Mouse (Mus musculus) WW6 (cell line): ENCODE measurements around the gene Ankrd63.
"Not testable (repeated sequence)": the region's sequence is repeated elsewhere in the genome, so short reads cannot be mapped to it uniquely, and the experiment has no call there.

Experiments used
- DNase-seq: peaks from one replicate; pipeline ENCODE4 v3.0.0-alpha.2; 2013; ENCODE audit warnings: low read depth, low spot score

Ankrd63 gene

GRCm38 (mm10) chr2:118662902-118663803 lies 40.6 kb downstream of the Ankrd63 start, which contains the start of gene Pak6:
TSS of gene Pak6 (plus strand) at chr2:118663303.
- no peak for DNase-seq

GRCm38 (mm10) chr2:118661891-118662290 lies 41.9 kb downstream of the Ankrd63 start:
- no peak for DNase-seq

- no peak for DNase-seq
Measured at GRCm38 (mm10) chr2:118659998-118660452, 43.7 kb downstream of the Ankrd63 start.

GRCm38 (mm10) chr2:118659493-118659892 lies 44.3 kb downstream of the Ankrd63 start:
- DNase-seq: no peak

GRCm38 (mm10) chr2:118659077-118659476 lies 44.7 kb downstream of the Ankrd63 start:
- no peak for DNase-seq

GRCm38 (mm10) chr2:118658457-118658856 lies 45.3 kb downstream of the Ankrd63 start:
- DNase-seq: no peak

- no peak for DNase-seq
Measured at GRCm38 (mm10) chr2:118656688-118657281, 47.0 kb downstream of the Ankrd63 start.

GRCm38 (mm10) chr2:118650697-118651096 lies 53.1 kb downstream of the Ankrd63 start:
- DNase-seq: not testable (repeated sequence)
